Mouse (Mus musculus) retina, postnatal 7 days (tissue): ENCODE data around the gene Tctn1.

Source experiments
- DNase-seq: peaks from one replicate; pipeline ENCODE4 v3.0.0-alpha.2; 2012; ENCODE audit warnings: low read depth, low spot score

Gene Tctn1

GRCm38 (mm10) chr5:122285767-122286150, 21.5 kb upstream of the Tctn1 start:
- DNase-seq, result no peak

GRCm38 (mm10) chr5:122285029-122285766, 20.9 kb upstream of the Tctn1 start:
- no peak for DNase-seq

GRCm38 (mm10) chr5:122284183-122285028, 20.1 kb upstream of the Tctn1 start, which contains the start of gene Pptc7:
Gene Pptc7, plus strand, starts transcription at chr5:122284365.
- DNase-seq, result peak; percentile 87

GRCm38 (mm10) chr5:122283828-122284182, 19.5 kb upstream of the Tctn1 start:
- no peak for DNase-seq

- no peak for DNase-seq
Observed at GRCm38 (mm10) chr5:122280827-122281462, 16.7 kb upstream of the Tctn1 start.

- DNase-seq, result no peak
Observed at GRCm38 (mm10) chr5:122280422-122280826, 16.2 kb upstream of the Tctn1 start.

- DNase-seq, result no peak
Observed at GRCm38 (mm10) chr5:122279799-122280421, 15.7 kb upstream of the Tctn1 start.

GRCm38 (mm10) chr5:122278946-122279345, 14.7 kb upstream of the Tctn1 start:
- no peak for DNase-seq

- DNase-seq, result no peak
Observed at GRCm38 (mm10) chr5:122274785-122275184, 10.5 kb upstream of the Tctn1 start.

- DNase-seq, result no peak
Observed at GRCm38 (mm10) chr5:122272821-122273220, 8.6 kb upstream of the Tctn1 start.

- DNase-seq, result no peak
Observed at GRCm38 (mm10) chr5:122268858-122269604, 4.8 kb upstream of the Tctn1 start.

GRCm38 (mm10) chr5:122267899-122268298, 3.6 kb upstream of the Tctn1 start:
- DNase-seq, result no peak

- no peak for DNase-seq
Observed at GRCm38 (mm10) chr5:122267136-122267535, 2.9 kb upstream of the Tctn1 start.

GRCm38 (mm10) chr5:122265942-122266341, 1.7 kb upstream of the Tctn1 start:
- DNase-seq, result no peak

GRCm38 (mm10) chr5:122265187-122265586, 927 bp upstream of the Tctn1 start:
- no peak for DNase-seq

- no peak for DNase-seq
Observed at GRCm38 (mm10) chr5:122262104-122262503, 2.2 kb downstream of the Tctn1 start.

GRCm38 (mm10) chr5:122258027-122258741, 6.1 kb downstream of the Tctn1 start:
- no peak for DNase-seq

- no peak for DNase-seq
Observed at GRCm38 (mm10) chr5:122251895-122252606, 12.2 kb downstream of the Tctn1 start.

GRCm38 (mm10) chr5:122249281-122249680, 15.0 kb downstream of the Tctn1 start:
- DNase-seq, result no peak

GRCm38 (mm10) chr5:122247934-122248333, 16.3 kb downstream of the Tctn1 start:
- no peak for DNase-seq
